Mouse (Mus musculus) right cerebral cortex, postnatal 36 days (tissue): ENCODE measurements around the gene Vsir.

Source experiments
- DNase-seq, 2 experiments: peaks; one replicate each; pipeline ENCODE4 v3.0.0; 2022; ENCODE audit warnings: low spot score in 2 of 2, mixed read lengths in 1 of 2

Vsir gene

DNA sequence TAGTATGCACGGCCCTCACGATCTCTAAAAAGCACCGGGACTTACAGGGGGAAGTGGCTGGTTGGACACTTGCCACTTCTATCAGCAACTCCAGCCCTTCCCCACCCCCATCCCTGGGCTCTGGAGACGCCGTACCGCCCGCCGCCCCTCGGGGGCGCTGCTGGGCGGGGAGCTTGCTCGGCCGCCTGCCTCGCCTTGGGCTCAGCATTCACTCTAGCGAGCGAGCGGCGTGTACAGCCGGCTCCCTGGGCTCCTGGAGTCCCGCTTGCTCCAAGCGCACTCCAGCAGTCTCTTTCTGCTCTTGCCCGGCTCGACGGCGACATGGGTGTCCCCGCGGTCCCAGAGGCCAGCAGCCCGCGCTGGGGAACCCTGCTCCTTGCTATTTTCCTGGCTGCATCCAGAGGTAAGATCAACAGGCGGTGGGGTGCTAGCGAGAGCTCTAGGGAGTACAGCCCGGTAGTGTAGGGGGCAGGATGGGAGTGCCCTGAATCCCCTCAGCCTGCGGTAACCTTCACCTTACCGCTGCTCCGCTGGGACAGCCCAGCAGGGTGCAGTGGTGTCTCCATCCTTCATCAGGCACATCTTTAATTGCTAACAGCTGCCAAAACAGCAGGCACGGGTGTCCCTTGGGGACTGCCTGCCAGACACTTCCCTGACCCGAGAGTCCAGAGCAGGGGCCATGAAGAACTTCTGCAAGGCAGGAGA, at the start of gene Vsir:
Vsir (plus strand) TSS at position 151 of the 705 bp plus-strand sequence.
- peak in 1 of 2 experiments; percentile 39 for DNase-seq

DNA sequence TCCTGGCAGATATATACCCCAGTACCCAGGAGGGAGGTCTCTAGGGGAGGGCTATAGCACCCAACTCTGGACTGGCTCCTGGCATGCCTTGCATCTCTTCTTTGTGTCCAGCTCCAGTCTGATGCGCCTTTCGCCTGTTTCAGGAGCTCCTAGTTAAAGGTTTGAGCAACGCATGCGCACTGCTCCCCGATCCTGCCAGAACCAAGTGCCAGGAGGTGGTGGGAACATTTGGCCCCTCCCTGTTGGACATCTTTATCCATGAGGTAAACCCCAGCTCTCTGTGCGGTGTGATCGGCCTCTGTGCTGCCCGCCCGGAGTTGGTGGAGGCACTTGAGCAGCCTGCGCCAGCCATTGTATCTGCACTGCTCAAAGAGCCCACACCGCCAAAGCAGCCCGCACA, 47.0 kb upstream of the Vsir start:
- DNase-seq, result no peak

DNA sequence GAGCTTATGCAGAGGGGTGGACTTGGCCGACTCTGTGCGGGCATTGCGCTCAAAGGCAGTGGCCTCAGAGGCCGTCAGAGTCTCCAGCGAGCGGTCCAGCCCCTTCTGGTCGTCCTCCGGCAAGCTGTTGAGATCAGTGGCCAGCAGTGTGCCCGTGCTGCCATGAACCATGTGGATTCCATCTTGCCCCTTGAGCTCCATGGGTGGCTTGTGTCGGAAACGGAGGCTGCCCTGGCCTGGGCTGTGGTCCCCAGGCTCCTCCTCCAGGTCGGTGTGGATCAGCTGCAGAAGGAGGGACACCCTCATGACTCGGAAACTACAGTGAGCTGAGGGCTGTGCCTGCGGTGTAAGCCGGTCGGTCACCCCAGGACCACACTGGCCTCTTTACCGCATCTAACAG, 43.2 kb upstream of the Vsir start:
- DNase-seq, result no peak

DNA sequence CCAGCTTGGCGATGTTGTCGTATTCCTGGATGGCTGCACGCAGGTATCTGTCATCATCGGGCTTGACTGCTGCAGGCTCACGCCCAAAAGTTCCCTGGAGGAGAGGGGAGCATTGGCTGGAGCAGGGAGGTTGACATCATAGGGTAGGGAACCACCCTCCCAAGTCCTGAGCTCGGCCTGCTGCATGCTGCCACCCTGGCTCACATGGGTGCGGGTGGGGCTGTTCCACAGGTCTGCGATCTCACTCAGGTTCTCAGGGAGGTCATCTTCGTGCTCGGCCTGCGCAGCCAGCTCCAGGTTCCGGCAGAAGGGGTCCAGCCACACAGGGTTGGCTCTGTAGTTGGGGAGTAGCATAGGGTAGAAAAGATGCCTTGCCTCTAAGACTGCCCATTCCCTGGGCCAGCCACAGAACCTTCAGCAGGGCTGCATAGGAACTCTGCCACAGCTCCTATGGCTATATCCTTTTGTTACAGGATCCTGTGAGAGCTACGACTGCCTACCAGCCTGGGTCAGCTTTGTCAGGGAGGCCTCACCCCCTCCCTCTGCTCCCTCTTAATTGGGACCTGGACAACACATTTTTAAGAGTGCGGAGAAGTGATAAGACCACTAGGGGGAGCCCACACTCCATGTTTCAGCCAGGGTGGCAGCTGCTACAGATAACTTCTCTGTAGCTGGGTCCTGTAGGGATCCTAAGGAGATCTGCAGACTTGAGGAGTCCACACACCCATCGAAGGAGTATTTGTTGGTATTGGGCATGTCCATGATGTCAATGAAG, 41.6 kb upstream of the Vsir start:
- peak in 1 of 2 experiments; percentile 53 for DNase-seq

DNA sequence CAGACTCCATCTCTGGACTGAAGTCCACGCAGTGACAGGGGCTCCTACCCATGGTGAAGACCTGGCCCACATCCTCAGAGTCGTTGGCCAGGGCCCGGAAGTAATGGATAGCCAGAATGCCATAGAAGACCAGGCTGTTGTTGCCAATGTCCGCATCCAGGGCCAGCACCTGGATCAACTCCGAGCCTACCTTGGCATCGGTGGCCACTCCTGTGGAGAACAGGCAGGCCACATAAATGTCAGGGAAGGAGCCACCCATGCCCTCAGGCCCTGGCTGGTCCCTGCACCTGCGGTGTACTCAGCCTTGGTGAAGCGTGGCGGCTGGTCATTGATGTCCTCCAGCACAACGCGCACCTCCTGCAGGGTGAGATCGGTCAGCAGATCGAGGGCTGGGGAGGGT, 36.0 kb upstream of the Vsir start:
- no peak for DNase-seq

DNA sequence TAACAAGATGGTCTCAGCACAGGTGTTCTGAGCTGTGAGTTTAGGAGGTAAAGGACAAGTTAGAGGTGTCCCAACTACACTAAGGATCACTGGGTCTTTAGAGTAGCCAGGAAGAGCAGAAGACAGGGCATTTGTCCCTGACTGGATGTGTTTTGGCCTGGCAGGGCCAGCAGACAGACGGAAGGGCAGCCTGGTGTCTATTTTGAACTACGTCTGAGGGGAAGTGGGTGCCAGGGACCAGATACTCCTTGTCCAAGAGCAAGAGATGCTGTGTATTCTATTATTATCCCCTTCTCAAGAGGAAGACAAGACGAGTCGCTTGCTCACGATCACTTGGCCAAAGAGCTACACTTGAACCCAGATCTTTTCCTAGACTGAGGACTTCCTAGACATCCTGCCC, 33.0 kb upstream of the Vsir start:
- DNase-seq, result no peak

DNA sequence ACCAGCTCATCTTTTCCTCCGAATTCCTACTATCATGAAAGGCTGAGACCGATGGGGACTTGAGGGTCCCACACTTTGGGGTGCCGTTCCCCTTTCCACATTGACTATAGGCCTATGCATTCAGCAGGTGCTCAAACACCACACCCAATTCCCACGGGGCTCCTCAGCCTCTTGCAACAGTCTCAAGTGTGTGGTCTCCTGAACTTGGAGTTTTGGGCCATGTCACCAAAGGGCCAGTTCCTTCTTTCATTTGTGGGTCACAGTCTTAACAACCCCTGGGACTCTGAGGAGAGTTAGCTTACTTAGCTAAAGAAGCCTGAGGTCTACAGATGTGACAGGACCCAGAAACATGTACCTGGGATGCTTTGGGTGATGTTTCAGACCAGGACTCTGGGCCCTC, 30.5 kb upstream of the Vsir start:
- DNase-seq, result no peak

DNA sequence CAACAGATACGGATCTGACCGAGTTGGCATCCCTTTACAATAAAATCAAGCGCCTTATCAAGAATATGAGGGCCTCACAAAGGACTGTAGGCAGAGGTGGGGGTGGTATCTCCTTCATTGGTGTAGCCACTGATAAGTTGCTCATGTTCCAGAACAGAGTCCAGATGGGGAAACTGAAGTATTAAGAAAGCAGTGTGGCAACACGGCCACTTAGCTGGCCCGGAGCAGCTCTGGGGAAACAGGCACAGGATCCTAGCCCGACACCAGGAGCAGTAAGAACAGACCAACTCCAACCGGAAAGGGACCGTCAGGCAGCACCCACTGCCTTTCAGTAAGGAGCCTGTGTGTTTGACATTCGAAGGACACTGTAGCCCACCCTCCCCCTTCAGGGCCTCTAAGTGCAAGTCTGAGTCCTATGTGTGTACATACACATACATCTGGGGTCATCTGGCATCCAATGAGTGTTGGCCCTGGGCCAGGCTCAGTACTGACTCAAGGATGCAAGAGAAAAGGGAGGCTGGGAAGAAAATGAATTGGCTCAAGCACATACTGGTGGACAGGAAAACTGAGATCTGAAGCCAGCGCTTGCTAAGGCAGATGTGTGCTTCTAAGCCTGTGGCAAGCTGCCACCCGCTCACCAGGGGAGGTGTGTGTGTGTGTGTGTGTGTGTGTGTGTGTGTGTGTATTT, 17.5 kb upstream of the Vsir start:
- no peak for DNase-seq

DNA sequence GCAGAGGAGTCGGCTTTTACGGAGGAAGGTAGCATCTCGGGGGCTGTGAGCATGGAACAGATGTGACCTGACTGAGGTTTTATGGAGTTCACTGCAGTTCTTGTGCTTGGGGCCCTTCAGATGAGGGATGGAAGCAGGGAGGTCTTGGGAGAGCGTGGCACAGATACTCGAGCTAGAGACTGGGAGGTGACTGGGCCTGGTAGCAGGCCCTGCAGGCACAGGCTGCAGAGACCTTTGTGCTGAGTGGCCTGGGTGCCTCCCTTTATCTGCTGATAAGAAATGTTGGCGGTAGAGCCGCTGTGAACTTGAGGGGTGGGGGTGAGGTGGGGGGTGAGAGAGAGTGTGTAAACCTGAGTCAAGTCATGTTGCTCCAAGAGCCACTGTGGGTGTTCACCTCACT, 12.1 kb upstream of the Vsir start:
- DNase-seq, result no peak

DNA sequence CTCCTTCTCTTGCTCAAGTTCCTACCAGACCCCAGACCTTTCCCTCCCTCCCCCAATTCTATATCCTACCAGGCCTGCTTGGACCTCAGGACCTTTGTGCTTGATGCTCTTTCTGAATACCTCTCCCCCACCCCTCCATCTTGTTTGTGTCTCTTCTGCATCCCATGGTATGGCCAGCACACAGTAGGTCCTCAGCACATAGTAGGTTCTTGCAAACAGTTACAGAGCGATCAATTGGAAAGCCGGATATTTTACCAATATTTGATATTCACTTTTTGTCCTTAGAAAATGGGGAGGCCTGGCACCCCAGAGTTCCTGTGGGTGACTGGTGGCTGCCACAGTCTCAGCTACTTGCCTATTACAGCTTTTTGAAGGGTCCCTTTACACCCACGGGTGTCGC, 11.6 kb upstream of the Vsir start:
- DNase-seq, result no peak

DNA sequence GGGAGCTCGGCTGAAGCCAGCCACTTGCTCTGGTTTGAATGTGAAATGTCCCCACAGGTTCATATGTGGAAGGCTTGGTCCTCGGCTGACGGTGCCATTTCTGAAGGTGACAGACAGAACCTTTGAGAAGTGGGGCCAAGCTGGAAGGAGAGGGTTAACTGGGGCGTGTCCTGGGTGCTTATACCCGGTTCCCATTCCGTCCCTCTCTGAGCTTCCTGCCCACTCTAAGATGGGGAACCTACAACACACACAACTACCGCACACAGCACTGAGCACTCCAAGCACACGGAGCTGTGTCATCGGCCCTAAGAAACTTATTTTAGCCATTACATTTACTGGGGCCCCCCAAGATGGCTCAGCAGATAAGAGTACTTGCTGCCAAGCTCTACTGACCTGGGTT, 5.1 kb upstream of the Vsir start:
- no peak for DNase-seq

DNA sequence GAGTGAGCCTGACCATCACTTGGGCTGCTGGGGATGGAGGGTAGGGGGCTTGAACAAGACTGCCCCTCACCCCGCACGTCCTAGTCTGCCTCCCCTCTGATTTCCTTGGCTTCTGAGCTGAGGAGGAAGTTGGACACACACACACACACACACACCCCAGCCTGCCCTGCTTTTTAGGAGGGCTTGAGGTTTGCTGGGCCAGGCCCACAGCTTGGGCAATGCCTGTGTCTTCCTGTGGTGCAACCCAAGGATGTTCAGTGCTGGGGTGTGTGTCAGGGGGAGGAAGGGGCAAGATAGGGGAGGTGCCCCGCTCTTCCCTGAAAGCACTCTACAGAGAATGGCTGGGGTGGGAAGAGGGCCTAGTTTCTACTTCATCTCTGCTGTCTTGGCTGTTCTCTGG, 2.5 kb upstream of the Vsir start:
- DNase-seq, result no peak

DNA sequence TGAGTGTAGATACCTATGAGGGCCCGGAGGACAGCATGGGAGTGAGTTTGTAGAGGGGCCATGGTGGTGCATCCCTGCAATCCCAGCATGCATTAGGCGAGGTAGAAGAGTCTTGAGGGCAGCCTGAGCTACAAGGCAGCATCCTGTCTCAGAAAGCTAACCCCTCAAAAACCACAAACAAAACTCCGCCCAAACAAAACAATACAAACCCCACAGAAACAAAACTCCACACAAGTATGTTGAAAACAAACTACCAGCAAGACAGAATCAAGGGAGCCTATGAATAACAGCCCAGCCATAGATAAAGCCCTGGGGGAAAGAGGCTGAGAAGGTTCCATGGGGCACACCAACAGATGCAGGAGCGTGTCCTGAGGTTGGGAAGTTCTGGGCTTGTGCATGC, 595 bp upstream of the Vsir start:
- DNase-seq, result no peak

DNA sequence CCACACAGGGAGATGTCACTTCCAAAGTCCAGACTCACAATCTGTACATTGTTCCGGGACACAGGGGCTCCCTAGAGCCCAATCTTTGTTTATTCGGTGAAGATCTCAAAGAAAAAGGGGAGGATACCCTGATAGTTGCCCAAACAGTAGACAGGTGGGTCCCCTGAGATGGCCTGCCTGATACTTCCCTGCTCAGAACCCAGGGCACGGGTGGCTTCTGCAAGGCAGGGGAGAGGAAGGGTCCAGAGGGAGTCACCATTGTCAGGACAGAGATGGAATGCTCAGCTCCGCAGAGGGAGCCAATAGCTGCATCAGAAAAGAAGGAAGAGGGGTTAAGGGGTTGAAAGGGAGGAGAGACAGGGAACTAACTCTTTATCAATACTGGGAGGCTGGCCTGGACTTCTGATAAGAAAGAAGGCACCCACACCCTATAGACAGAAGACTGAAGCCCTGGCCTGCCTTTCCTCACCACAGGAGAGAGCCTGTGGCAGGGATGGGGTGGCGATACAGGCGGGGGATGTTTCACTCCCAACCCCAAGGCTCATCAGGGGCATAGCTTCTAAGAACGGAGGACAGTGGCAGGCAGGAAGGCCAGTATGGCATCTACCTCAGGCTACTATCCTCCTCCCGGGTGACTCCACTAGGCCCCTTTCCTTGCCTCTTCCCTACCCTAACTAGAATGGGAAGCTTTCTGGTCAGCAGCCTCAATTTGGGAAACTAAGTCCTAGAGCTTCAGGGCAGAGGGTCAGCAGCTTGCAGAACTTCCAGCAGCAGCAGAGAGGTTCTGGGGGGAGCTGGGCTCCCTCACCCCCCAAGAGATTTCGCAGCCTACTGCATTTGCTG, 1.3 kb downstream of the Vsir start:
- DNase-seq, result no peak

DNA sequence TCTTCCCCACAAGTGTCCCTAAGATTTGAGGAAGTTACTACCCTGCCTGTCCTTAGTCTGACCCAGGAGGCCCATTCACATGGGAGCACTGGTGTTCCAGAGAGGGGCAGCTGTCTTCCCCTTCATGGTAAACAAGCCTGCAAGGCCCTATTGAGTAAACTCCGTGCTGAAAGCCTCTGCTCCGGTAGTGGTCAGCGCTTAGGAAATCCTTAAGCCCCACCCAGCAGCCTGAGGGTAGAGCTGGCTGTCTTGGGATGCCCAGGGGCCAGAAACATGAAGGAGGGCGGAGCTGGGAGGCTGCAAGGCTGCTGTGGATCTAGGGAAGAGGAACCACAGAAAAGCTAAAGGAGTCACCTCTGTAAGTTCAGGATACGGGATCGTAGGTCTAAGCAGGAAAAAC, 2.4 kb downstream of the Vsir start:
- no peak for DNase-seq

DNA sequence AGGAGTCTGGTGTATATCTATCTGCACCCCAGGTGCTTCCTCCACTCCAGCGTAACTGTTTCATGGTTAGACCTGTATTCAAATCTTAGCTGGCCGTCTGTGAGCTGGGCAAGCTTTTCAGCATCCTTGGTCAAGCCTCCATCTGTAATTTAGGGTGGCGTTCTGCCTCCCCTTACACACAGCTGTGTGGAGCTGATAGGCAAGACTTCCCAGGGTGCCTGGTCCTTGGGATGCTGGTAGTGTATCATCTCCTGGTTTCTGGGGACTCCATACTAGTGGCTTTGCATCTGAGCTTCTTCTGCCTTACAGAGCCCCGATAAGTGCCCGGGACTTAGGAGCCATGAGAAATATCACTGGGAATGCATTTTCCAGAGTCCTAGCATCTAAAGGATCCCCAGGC, 3.0 kb downstream of the Vsir start:
- no peak for DNase-seq

DNA sequence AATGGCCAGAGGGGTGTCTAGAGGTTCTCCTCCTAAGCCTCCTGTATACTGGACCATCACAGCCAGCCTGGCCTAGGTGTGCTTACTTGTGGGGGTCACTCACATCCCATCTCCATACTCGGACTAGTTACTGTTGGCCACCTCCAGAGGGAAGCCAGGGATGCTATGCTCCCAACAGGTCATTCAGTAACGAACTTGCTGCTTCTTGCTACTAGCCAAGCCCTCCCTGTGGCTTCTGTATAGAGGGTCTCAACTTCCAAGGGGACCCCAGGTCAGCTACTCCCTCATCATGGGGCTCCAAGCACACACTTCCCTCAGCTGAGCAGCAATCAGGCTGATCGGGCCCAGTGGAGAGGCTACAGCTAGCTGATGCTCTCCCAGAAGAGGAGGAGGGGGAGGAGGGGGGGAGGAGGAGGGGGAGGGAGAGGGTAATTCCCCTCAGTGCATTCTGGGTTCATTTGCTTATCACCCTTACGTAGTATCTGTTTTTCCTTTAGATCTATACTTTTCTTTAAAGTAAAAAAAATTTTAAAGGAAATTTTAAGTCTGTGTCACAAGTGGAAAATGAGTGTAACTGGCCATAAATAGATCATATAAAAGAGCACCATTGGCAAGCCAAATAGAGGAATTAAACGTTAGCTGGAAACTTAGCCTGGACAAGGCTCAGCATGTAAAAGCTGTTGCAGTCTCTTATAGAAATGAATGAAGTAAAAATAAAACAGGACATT, 3.6 kb downstream of the Vsir start:
- no peak for DNase-seq

DNA sequence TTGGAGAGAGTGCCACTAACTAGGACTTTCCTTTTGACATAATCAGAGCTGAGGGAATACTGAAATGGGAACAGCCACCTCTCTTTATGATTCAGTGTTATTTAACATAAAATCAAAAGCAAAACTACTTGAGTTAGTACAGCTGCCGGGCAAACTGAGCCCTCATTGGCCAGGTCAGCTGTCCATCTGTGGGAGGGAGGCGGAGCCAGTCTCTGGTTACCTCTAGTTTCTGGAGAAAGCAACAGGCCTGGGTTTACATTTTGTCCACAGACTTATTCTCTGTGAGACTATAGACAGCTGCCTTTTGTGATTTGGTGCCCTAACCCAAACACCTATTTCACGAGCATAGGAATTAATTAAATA, 4.1 kb downstream of the Vsir start:
- peak; percentile 55 to 65 for DNase-seq

DNA sequence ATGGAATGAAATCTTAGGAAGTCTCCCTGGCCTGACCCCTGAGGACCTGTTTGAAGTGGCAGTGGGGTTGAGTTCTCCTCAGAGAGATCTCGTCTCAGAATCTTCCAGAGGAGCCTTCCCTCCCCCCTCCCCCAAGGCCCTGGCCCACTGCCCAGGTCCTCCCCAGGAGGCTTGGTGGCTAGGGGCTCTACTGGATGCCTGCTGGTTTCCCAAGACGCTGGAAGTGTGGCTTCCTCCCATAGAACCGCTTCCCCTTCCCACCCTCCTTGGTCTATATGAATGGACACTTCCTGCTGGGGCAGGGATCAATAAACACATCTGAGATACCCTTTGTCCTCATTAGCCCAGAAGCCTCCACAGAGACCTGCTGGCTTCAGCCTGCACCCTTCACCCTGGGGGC, 4.6 kb downstream of the Vsir start:
- DNase-seq, result no peak

DNA sequence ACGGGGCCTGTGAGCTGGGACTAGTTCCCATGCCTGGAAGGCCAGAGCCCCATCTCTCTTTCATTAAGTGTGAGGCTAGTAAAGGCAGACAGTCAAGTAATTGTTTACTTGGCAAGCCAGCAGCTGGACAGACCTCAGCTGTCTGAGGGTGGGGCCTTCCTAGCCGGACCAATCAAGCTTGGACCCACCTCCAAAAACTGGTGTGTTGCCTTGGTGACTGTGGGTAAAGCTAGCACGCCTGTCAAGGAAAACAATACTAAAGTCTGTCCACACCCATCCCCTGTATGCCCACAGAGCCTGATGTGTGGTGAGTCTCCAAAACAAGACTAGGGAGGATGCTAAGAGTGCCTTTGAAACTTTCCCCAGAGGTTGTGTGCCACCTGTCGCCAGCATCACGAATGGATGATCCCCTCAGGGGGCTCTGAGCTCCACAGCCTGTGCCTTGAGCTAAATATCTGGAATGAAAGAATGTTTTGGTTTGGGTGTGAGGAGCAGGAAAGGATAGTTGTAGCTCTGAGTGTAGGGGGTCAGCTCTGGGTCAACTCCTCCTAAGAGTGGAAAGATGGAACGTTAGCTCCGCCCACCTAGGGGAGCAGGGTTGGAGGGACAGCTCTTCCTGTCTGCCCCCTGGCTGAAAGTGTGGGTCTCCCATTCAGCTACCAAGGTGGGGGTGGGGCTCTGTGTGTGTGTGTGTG, 5.3 kb downstream of the Vsir start:
- DNase-seq, result no peak
